Mouse (Mus musculus) pancreas, adult 10 weeks (tissue): ENCODE results near the gene Abcg3. TPM values are rescaled to one million over a fixed set of nuclear protein-coding genes. Genes with fewer than 3 reads are reported as not detected.

Source experiments
- polyA plus RNA-seq: library from polyadenylated mRNA; stranded (reverse); fragments of 350-450 nt; fragmentation: Illumina TruSeq; extraction: RNeasy Lipid Tissue Mini Kit (QIAGEN cat#74804); gene quantifications from one replicate; pipeline ENCODE4 v1.2.3, GENCODE M21; 2015; ENCODE audit warnings: low read depth, low replicate concordance; ENCODE audit not compliant: insufficient read depth

The Abcg3 gene
- 0.35 TPM for polyA plus RNA-seq

DNA sequence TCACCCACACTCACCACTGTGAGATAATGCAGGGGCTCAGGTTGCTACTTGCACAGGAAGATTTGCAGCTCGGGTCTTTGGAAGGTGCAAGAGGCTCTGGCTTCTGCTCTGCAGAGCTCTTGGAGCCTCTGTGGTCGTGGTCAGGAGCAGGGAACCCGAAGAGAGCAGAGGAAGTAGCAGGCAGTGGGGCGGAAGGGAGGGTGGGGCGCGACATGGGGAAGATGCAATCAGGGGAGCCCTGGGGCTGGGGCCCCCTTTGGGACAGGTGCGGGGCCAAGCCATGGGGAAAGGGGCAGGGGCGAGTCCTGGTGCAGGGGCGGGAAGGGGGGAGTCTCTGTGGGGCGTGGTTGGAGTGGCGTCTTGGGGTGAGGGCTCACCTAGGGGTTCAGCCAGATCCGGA is at the start of gene Abcg3:
Abcg3 (minus strand) TSS at position 184 of the 400 bp plus-strand sequence.

Other genes with a start within 250 kb of the Abcg3 start
- 1.8 TPM for gene Zfp951, start 122.6 kb downstream of the Abcg3 start, polyA plus RNA-seq
- 6.9 TPM for gene Gbp9, start 156.8 kb upstream of the Abcg3 start, polyA plus RNA-seq
- 0.92 TPM for gene Gbp8, start 156.8 kb upstream of the Abcg3 start, polyA plus RNA-seq
- gene Gbp4, start 156.9 kb upstream of the Abcg3 start, polyA plus RNA-seq, result 9.6 TPM